Mouse (Mus musculus) ES-E14 (cell line): ENCODE results near the gene Ebf4. TPM values are rescaled to one million over a fixed set of nuclear protein-coding genes. Genes with fewer than 3 reads are reported as not detected.

Experiments
- DNase-seq: peaks from one replicate; pipeline ENCODE4 v3.0.0-alpha.2; 2013; ENCODE audit warnings: low read depth, low spot score
- H3K27ac ChIP-seq: 2 replicates; pipeline ENCODE4 v1.5.1; 2012; ENCODE audit warnings: low read depth, mild to moderate bottlenecking, low read length, moderate library complexity, mixed read lengths; ENCODE audit not compliant: poor library complexity, insufficient read depth, severe bottlenecking
- H3K36me3 ChIP-seq: 2 replicates; pipeline ENCODE4 v1.6.1; 2012; ENCODE audit warnings: mild to moderate bottlenecking, low read length, moderate library complexity, mixed read lengths; ENCODE audit not compliant: control insufficient read depth, poor library complexity, insufficient read depth, severe bottlenecking
- H3K4me1 ChIP-seq, 2 experiments: fragments of 150-350 bp in 1 of 2; sonication (generic) in 1 of 2; 2 replicates each; pipeline ENCODE4 v1.6.1; 2012; ENCODE audit warnings: low read length in 2 of 2, mild to moderate bottlenecking in 1 of 2, mixed read lengths in 1 of 2; ENCODE audit not compliant: control insufficient read depth in 2 of 2, insufficient read depth in 2 of 2, poor library complexity in 1 of 2
- H3K4me3 ChIP-seq, 2 experiments: fragments of 150-350 bp in 1 of 2; sonication (generic) in 1 of 2; 2 replicates each; pipeline ENCODE4 v1.5.1; 2012; ENCODE audit warnings: low read length in 2 of 2, low read depth in 1 of 2, mild to moderate bottlenecking in 1 of 2, mixed read lengths in 1 of 2; ENCODE audit not compliant: insufficient read depth in 1 of 2, poor library complexity in 1 of 2, severe bottlenecking in 1 of 2
- H3K9ac ChIP-seq: 2 replicates; pipeline ENCODE4 v1.6.1; 2012; ENCODE audit warnings: low read depth, mild to moderate bottlenecking, low read length, mixed read lengths; ENCODE audit not compliant: poor library complexity, insufficient read depth, severe bottlenecking
- H3K9me3 ChIP-seq: fragments of 150-350 bp; sonication (generic); 2 replicates; pipeline ENCODE4 v1.6.1; 2012; ENCODE audit warnings: low read depth, mild to moderate bottlenecking, low read length; ENCODE audit not compliant: control insufficient read depth, insufficient read depth
- CHD2 ChIP-seq: IDR thresholded peaks from 2 replicates; pipeline ENCODE4 v1.6.1; 2014; ENCODE audit warnings: mild to moderate bottlenecking, low read depth, low read length, inconsistent platforms
- HCFC1 ChIP-seq: IDR thresholded peaks from 2 replicates; pipeline ENCODE4 v1.6.1; 2012; ENCODE audit warnings: low read length, inconsistent platforms, borderline replicate concordance; ENCODE audit not compliant: insufficient read depth
- MAFK ChIP-seq: IDR thresholded peaks from 2 replicates; pipeline ENCODE4 v1.6.1; 2014; ENCODE audit warnings: mild to moderate bottlenecking, low read depth, low read length, inconsistent platforms; ENCODE audit not compliant: insufficient read depth
- ZC3H11A ChIP-seq: IDR thresholded peaks from 2 replicates; pipeline ENCODE4 v1.6.1; 2012; ENCODE audit warnings: low read depth, mild to moderate bottlenecking, inconsistent platforms, low read length, borderline replicate concordance
- ZNF384 ChIP-seq: IDR thresholded peaks from 2 replicates; pipeline ENCODE4 v1.6.1; 2012; ENCODE audit warnings: low read depth, low read length, inconsistent platforms
- in situ Hi-C, 2 experiments: fragments of 600-800 bp; cut with MboI; formaldehyde crosslinking; loops; one replicate each; pipeline ENCODE4 v1.15.1; 2025; ENCODE audit warnings: low sequenced_read_pairs in 2 of 2, inconsistent platforms in 1 of 2; ENCODE audit not compliant: unreplicated experiment in 2 of 2
- total RNA-seq: library from RNA; depleted of rRNA; stranded (reverse); fragments of 300-350 nt; gene quantifications from 2 replicates; pipeline ENCODE4 v1.2.3, GENCODE M21; 2012

The Ebf4 gene
- total RNA-seq, 1 experiment = 0.62 TPM

GRCm38 (mm10) chr2:130280224-130280623 is 14.7 kb upstream of the Ebf4 start:
- in situ Hi-C loops = no loop called here
- TF ChIP-seq MAFK = no peak
- no peak for TF ChIP-seq ZC3H11A
- no peak for TF ChIP-seq CHD2
- TF ChIP-seq ZNF384 = no peak
- TF ChIP-seq HCFC1 = no peak
- H3K27ac ChIP-seq = no peak overlapping the region; the same call in 1 of the 2 replicates
- no peaks in the 10 kb centered on the region for H3K9me3 ChIP-seq
- 0 out of 4 replicates have a peak, but pooled peaks cover 0 to 3% of the 10 kb centered on the region in 2 experiments for H3K4me1 ChIP-seq
- peaks cover 65% of the 10 kb centered on the region for H3K36me3 ChIP-seq
- no peak overlapping the region for H3K4me3 ChIP-seq
- DNase-seq = no peak
- H3K9ac ChIP-seq = no peak overlapping the region

GRCm38 (mm10) chr2:130280818-130281217 is 14.2 kb upstream of the Ebf4 start:
- 0 out of 4 replicates have a peak, but pooled peaks cover 0 to 3% of the 10 kb centered on the region in 2 experiments for H3K4me1 ChIP-seq
- H3K36me3 ChIP-seq = peaks cover 59% of the 10 kb centered on the region
- DNase-seq = no peak
- no peaks in the 10 kb centered on the region for H3K9me3 ChIP-seq
- no peak overlapping the region for H3K9ac ChIP-seq
- H3K4me3 ChIP-seq = no peak overlapping the region
- in situ Hi-C loops = no loop called here
- no peak overlapping the region for H3K27ac ChIP-seq
- TF ChIP-seq MAFK (no peak), ZNF384 (no peak), CHD2 (no peak), HCFC1 (no peak), ZC3H11A (no peak)

GRCm38 (mm10) chr2:130283854-130284654 is 10.9 kb upstream of the Ebf4 start, which contains the start of gene Idh3b:
Gene Idh3b, minus strand, starts transcription at chr2:130284547.
- Histone ChIP-seq H3K9me3 (no peaks in the 10 kb centered on the region), H3K9ac (peak within 1 kb of the TSS; percentile 94), H3K4me3 (peak within 1 kb of the TSS; percentile 96 to 97), H3K36me3 (peaks cover 30% of the 10 kb centered on the region), H3K4me1 (peaks cover 3% of the 10 kb centered on the region in 2 experiments; a peak in 1 of 4 replicates), H3K27ac (peak within 1 kb of the TSS; percentile 61)
- DNase-seq = peak; percentile 69
- TF ChIP-seq ZNF384 (no peak), MAFK (no peak), ZC3H11A (no peak), CHD2 (no peak), HCFC1 (peak; percentile 74)
- in situ Hi-C loops = no loop called here

- Histone ChIP-seq H3K27ac (no peak overlapping the region), H3K36me3 (no peaks in the 10 kb centered on the region), H3K4me3 (no peak overlapping the region), H3K4me1 (peaks cover 4 to 6% of the 10 kb centered on the region in 2 experiments; a peak in 2 of 4 replicates), H3K9ac (no peak overlapping the region), H3K9me3 (no peaks in the 10 kb centered on the region)
- no peak for TF ChIP-seq CHD2
- no peak for TF ChIP-seq ZNF384
- no peak for TF ChIP-seq MAFK
- TF ChIP-seq ZC3H11A = no peak
- no peak for TF ChIP-seq HCFC1
- in situ Hi-C loops = no loop called here
- no peak for DNase-seq
These were observed 5.9 kb upstream of the Ebf4 start for GRCm38 (mm10) chr2:130289086-130289485.
